Mouse (Mus musculus) CH12.LX (cell line): Measurements from ENCODE around the gene Cdh6. TPM values are rescaled to one million over a fixed set of nuclear protein-coding genes. Genes with fewer than 3 reads are reported as not detected.
A peak's percentile ranks its signal among the peaks of the same experiment; 100 is the strongest.

Experiments
- DNase-seq: peaks from one replicate; pipeline ENCODE4 v3.0.0-alpha.2; 2013; ENCODE audit errors: extremely low read depth
- H3K27ac ChIP-seq: 2 replicates; pipeline ENCODE4 v1.5.1; 2012; ENCODE audit warnings: low read depth, mild to moderate bottlenecking, control low read depth, moderate library complexity; ENCODE audit not compliant: insufficient read depth
- H3K27me3 ChIP-seq: replicated peaks from 2 replicates; pipeline ENCODE3; 2012; ENCODE audit warnings: inconsistent platforms
- H3K36me3 ChIP-seq, 2 experiments: replicated peaks in 1 of 2; 2 replicates each; pipeline versions ENCODE3 to v1.6.1; 2012; ENCODE audit warnings: inconsistent platforms in 1 of 2, low read length in 1 of 2, mild to moderate bottlenecking in 1 of 2, mixed read lengths in 1 of 2, moderate library complexity in 1 of 2; ENCODE audit not compliant: control insufficient read depth in 1 of 2, insufficient read depth in 1 of 2
- H3K4me1 ChIP-seq, 2 experiments: 2 replicates each; pipeline ENCODE4 v1.6.1; 2012; ENCODE audit warnings: inconsistent platforms in 1 of 2, moderate library complexity in 1 of 2; ENCODE audit not compliant: insufficient read depth in 2 of 2, control insufficient read depth in 1 of 2
- H3K4me2 ChIP-seq: 2 replicates; pipeline ENCODE4 v1.6.1; 2012; ENCODE audit warnings: low read depth, mild to moderate bottlenecking, control low read depth; ENCODE audit not compliant: poor library complexity, insufficient read depth, severe bottlenecking
- H3K4me3 ChIP-seq, 3 experiments: fragments of 150-350 bp in 1 of 3; sonication (generic) in 1 of 3; replicated peaks in 1 of 3; 2 replicates each; pipeline versions ENCODE3 to v1.5.1; 2011 to 2012; ENCODE audit warnings: low read depth in 2 of 3, low read length in 2 of 3, mild to moderate bottlenecking in 2 of 3, moderate library complexity in 2 of 3, control low read depth in 1 of 3, improper control_type of control experiment in 1 of 3, inconsistent platforms in 1 of 3, mixed read lengths in 1 of 3; ENCODE audit not compliant: poor library complexity in 1 of 3
- H3K79me2 ChIP-seq: replicated peaks from 2 replicates; pipeline ENCODE4 v1.6.1; 2012; ENCODE audit warnings: mild to moderate bottlenecking, moderate library complexity; ENCODE audit not compliant: control insufficient read depth, poor library complexity, insufficient read depth, severe bottlenecking; ENCODE audit errors: extremely low read depth
- H3K9ac ChIP-seq: 2 replicates; pipeline ENCODE4 v1.6.1; 2012; ENCODE audit warnings: low read depth, mild to moderate bottlenecking, control low read depth, moderate library complexity; ENCODE audit not compliant: insufficient read depth
- H3K9me3 ChIP-seq: replicated peaks from 2 replicates; pipeline ENCODE3; 2012; ENCODE audit warnings: low read length, inconsistent platforms, mixed read lengths
- CHD1 ChIP-seq: IDR thresholded peaks from 2 replicates; pipeline ENCODE4 v1.6.1; 2012; ENCODE audit warnings: low read depth, low read length, improper control_type of control experiment, inconsistent platforms
- CHD2 ChIP-seq: IDR thresholded peaks from 2 replicates; pipeline ENCODE4 v1.6.1; 2011; ENCODE audit warnings: low read length, improper control_type of control experiment
- CTCF ChIP-seq, 2 experiments: IDR thresholded peaks in 1 of 2; conservative IDR thresholded peaks in 1 of 2; 2 replicates each; pipeline ENCODE4 v1.5.1; 2011 to 2012; ENCODE audit warnings: low read depth in 2 of 2, low read length in 2 of 2, improper control_type of control experiment in 1 of 2, inconsistent platforms in 1 of 2, mild to moderate bottlenecking in 1 of 2, moderate library complexity in 1 of 2
- E2F4 ChIP-seq: IDR thresholded peaks from 2 replicates; pipeline ENCODE4 v1.6.1; 2011; ENCODE audit warnings: low read depth, low read length, improper control_type of control experiment; ENCODE audit not compliant: insufficient replicate concordance
- ELF1 ChIP-seq: IDR thresholded peaks from 2 replicates; pipeline ENCODE4 v1.6.1; 2014; ENCODE audit warnings: low read depth, mild to moderate bottlenecking, inconsistent platforms, low read length, improper control_type of control experiment
- EP300 ChIP-seq: IDR thresholded peaks from 2 replicates; pipeline ENCODE4 v1.6.1; 2011; ENCODE audit warnings: low read length, improper control_type of control experiment
- HCFC1 ChIP-seq: IDR thresholded peaks from 2 replicates; pipeline ENCODE4 v1.6.1; 2012; ENCODE audit warnings: low read depth, mild to moderate bottlenecking, inconsistent platforms, low read length, improper control_type of control experiment
- IRF4 ChIP-seq: IDR thresholded peaks from 2 replicates; pipeline ENCODE4 v1.6.1; 2014; ENCODE audit warnings: low read depth, mild to moderate bottlenecking, inconsistent platforms, low read length, improper control_type of control experiment
- JUND ChIP-seq: conservative IDR thresholded peaks from 2 replicates; pipeline ENCODE4 v1.6.1; 2011; ENCODE audit warnings: low read depth, low read length, improper control_type of control experiment
- MEF2A ChIP-seq: IDR thresholded peaks from 2 replicates; pipeline ENCODE4 v1.6.1; 2014; ENCODE audit warnings: low read depth, mild to moderate bottlenecking, inconsistent platforms, low read length, improper control_type of control experiment, borderline replicate concordance
- MXI1 ChIP-seq: IDR thresholded peaks from 2 replicates; pipeline ENCODE4 v1.6.1; 2011; ENCODE audit warnings: mild to moderate bottlenecking, low read depth, low read length, improper control_type of control experiment
- MYC ChIP-seq: IDR thresholded peaks from 2 replicates; pipeline ENCODE4 v1.6.1; 2011; ENCODE audit warnings: low read depth, mild to moderate bottlenecking, improper control_type of control experiment, low read length
- NRF1 ChIP-seq: IDR thresholded peaks from 2 replicates; pipeline ENCODE4 v1.6.1; 2014; ENCODE audit warnings: low read depth, mild to moderate bottlenecking, inconsistent platforms, low read length, improper control_type of control experiment, moderate library complexity
- PAX5 ChIP-seq: IDR thresholded peaks from 2 replicates; pipeline ENCODE4 v1.6.1; 2012; ENCODE audit warnings: low read length, inconsistent platforms, mixed read lengths
- POLR2A ChIP-seq: IDR thresholded peaks from 2 replicates; pipeline ENCODE4 v1.6.1; 2011; ENCODE audit warnings: low read depth, mild to moderate bottlenecking, improper control_type of control experiment, low read length
- RAD21 ChIP-seq: IDR thresholded peaks from 2 replicates; pipeline ENCODE4 v1.6.1; 2011; ENCODE audit warnings: low read depth, mild to moderate bottlenecking, low read length, improper control_type of control experiment, moderate library complexity
- SIN3A ChIP-seq: IDR thresholded peaks from 2 replicates; pipeline ENCODE4 v1.6.1; 2012; ENCODE audit warnings: low read length, improper control_type of control experiment, inconsistent platforms
- SMC3 ChIP-seq: IDR thresholded peaks from 2 replicates; pipeline ENCODE4 v1.6.1; 2011; ENCODE audit warnings: low read depth, low read length, improper control_type of control experiment
- TBP ChIP-seq: conservative IDR thresholded peaks from 2 replicates; pipeline ENCODE4 v1.6.1; 2011; ENCODE audit warnings: low read depth, low read length, improper control_type of control experiment
- USF1 ChIP-seq: IDR thresholded peaks from 2 replicates; pipeline ENCODE4 v1.6.1; 2014; ENCODE audit warnings: low read depth, mild to moderate bottlenecking, inconsistent platforms, low read length, improper control_type of control experiment
- USF2 ChIP-seq: conservative IDR thresholded peaks from 2 replicates; pipeline ENCODE4 v1.6.1; 2011; ENCODE audit warnings: low read depth, low read length, improper control_type of control experiment
- ZC3H11A ChIP-seq: IDR thresholded peaks from 2 replicates; pipeline ENCODE4 v1.6.1; 2012; ENCODE audit warnings: low read depth, mild to moderate bottlenecking, inconsistent platforms, low read length, improper control_type of control experiment
- ZMIZ1 ChIP-seq: IDR thresholded peaks from 2 replicates; pipeline ENCODE4 v1.6.1; 2012; ENCODE audit warnings: low read depth, mild to moderate bottlenecking, inconsistent platforms, low read length, improper control_type of control experiment
- dilution Hi-C: fragments of 300-500 bp; cut with MboI; formaldehyde crosslinking; loops from 2 replicates; pipeline ENCODE4 v1.14.3; 2020; ENCODE audit warnings: low sequenced_read_pairs; ENCODE audit not compliant: extremely low pct_unique_long_range_greater_than_20kb, extremely low pct_ligation_motif_present
- in situ Hi-C: fragments of 300-500 bp; cut with MboI; formaldehyde crosslinking; loops from 3 replicates; pipeline ENCODE4 v1.14.3; 2019; ENCODE audit warnings: low sequenced_read_pairs, low pct_ligation_motif_present, low pct_unique_long_range_greater_than_20kb, mixed read lengths
- polyA plus RNA-seq: library from polyadenylated mRNA; unstranded; fragments of >175 nt; gene quantifications from 2 replicates; pipeline ENCODE4 v1.2.1, GENCODE M21; 2012; ENCODE audit warnings: low read depth; ENCODE audit not compliant: insufficient read length
- total RNA-seq, 2 experiments: library from RNA; depleted of rRNA; stranded (reverse); fragments of 300-350 nt in 1 of 2; fragments of >200 nt in 1 of 2; gene quantifications; 2 replicates each; pipeline ENCODE4 v1.2.3; 2012 to 2014

Cdh6 gene
- total and polyA plus RNA-seq, 3 experiments: under 0.01 to 0.13 TPM; not detected in 1

GRCm38 (mm10) chr15:13137166-13137565 is 36.3 kb downstream of the Cdh6 start:
- no peak for DNase-seq
- Histone ChIP-seq H3K4me2 (no peak overlapping the region), H3K36me3 (no peaks in the 10 kb centered on the region), H3K9ac (no peak overlapping the region), H3K27me3 (no peaks in the 10 kb centered on the region), H3K9me3 (peaks cover 2% of the 10 kb centered on the region), H3K27ac (no peak overlapping the region), H3K4me3 (no peak overlapping the region), H3K79me2 (no peaks in the 10 kb centered on the region), H3K4me1 (peaks cover 7% of the 10 kb centered on the region in 2 experiments; a peak in 3 of 4 replicates)
- in situ Hi-C loops (no loop called here), dilution Hi-C loops (no loop called here)
- TF ChIP-seq POLR2A: no peak
- no peak for TF ChIP-seq JUND
- no peak for TF ChIP-seq SMC3
- TF ChIP-seq ELF1: no peak
- no peak for TF ChIP-seq NRF1
- no peak for TF ChIP-seq SIN3A
- no peak for TF ChIP-seq MYC
- TF ChIP-seq HCFC1: no peak
- no peak for TF ChIP-seq CTCF (conservative IDR thresholded peaks at IDR 0.05 in 1 of 2, IDR thresholded peaks at IDR 0.05 in 1 of 2; ENCODE audit: low read depth in 2 of 2, low read length in 2 of 2)
- no peak for TF ChIP-seq PAX5
- no peak for TF ChIP-seq IRF4
- no peak for TF ChIP-seq MXI1
- TF ChIP-seq USF1: no peak
- no peak for TF ChIP-seq CHD2
- TF ChIP-seq TBP: no peak
- TF ChIP-seq CHD1: no peak
- no peak for TF ChIP-seq ZC3H11A

- Histone ChIP-seq H3K36me3 (no peaks in the 10 kb centered on the region), H3K4me2 (no peak overlapping the region), H3K9me3 (peaks cover 2% of the 10 kb centered on the region), H3K79me2 (no peaks in the 10 kb centered on the region), H3K27me3 (no peaks in the 10 kb centered on the region), H3K9ac (no peak overlapping the region), H3K4me3 (no peak overlapping the region), H3K27ac (no peak overlapping the region), H3K4me1 (0 out of 4 replicates have a peak, but pooled peaks cover 0 to 2% of the 10 kb centered on the region in 2 experiments)
- TF ChIP-seq EP300 (no peak), RAD21 (peak; percentile 88), CTCF (conservative IDR thresholded peaks at IDR 0.05 in 1 of 2, IDR thresholded peaks at IDR 0.05 in 1 of 2; ENCODE audit: low read depth in 2 of 2, low read length in 2 of 2) (peak; percentile 21 to 80; a peak in 3 of 4 replicates), E2F4 (no peak), MYC (0 out of 2 replicates have a peak, but pooled peaks have one; percentile 3), ZMIZ1 (no peak), MEF2A (no peak), SMC3 (peak; percentile 81), USF2 (no peak), ZC3H11A (peak; percentile 30; the same call in 1 of the 2 replicates)
- in situ Hi-C loops (no loop called here), dilution Hi-C loops (no loop called here)
- DNase-seq: peak; percentile 71
Observed at GRCm38 (mm10) chr15:13134086-13134485, 39.4 kb downstream of the Cdh6 start.
